Mouse (Mus musculus) erythroblast, embryonic 14.5 days (primary cell): Measurements from ENCODE around the gene Wwp2.

Experiments
- GATA1 ChIP-seq: IDR thresholded peaks from 2 replicates; pipeline ENCODE4 v1.6.1; 2012; ENCODE audit warnings: low read length, inconsistent platforms, mixed read lengths
- TAL1 ChIP-seq: IDR thresholded peaks from 3 replicates; pipeline ENCODE4 v1.6.1; 2012; ENCODE audit warnings: low read length, inconsistent platforms, mixed read lengths

- TF ChIP-seq GATA1, result no peak
- no peak for TF ChIP-seq TAL1
Observed at GRCm38 (mm10) chr8:107475613-107476012, 39.4 kb downstream of the Wwp2 start.
